Mouse (Mus musculus): Measurements from ENCODE around the gene Tarsl2.

Gene Tarsl2

GRCm38 (mm10) chr7:65650662-65651061, 6.0 kb downstream of the Tarsl2 start:
- DNase-seq (ENCODE audit: low spot score in 2 of 2): no peak

DNA sequence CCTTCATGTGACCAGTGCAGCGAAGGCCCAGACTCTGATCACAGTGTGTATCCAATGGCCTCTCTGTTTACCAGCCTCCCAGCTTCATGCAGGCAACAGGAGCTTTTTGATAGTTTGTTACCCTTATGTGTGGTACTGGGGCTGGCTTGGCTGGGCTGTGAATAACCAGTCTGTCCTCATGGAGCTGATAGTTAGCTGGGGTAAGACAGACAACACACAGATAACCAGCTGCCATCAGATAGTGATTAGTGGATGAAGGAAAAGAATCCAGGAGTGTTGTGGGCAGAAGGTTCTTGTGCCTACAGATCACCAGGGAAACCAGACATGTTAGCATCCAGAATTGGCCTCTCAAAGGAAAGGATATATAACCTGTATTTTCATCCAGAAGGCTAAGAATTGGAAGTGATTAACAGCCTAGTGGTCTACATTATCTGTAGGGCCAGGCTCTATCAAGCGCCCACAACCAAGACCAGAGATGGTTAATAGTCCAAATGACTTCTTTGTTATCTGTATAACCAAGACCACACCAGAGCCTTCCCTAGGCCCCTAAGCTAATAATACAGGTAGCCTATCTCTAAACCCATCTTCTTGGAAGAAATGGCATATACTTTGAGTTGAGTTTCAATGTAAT, 12.9 kb downstream of the Tarsl2 start:
- no peak for DNase-seq (ENCODE audit: low spot score in 2 of 2)

GRCm38 (mm10) chr7:65663225-65663790, 18.6 kb downstream of the Tarsl2 start:
- no peak for DNase-seq (ENCODE audit: low spot score in 2 of 2)

GRCm38 (mm10) chr7:65663886-65664285, 19.2 kb downstream of the Tarsl2 start:
- no peak for DNase-seq (ENCODE audit: low spot score in 2 of 2)

- DNase-seq (ENCODE audit: low spot score in 2 of 2): no peak
Observed at GRCm38 (mm10) chr7:65667491-65667890, 22.8 kb downstream of the Tarsl2 start.

- DNase-seq (ENCODE audit: low spot score in 2 of 2): no peak
Observed at GRCm38 (mm10) chr7:65678050-65678449, 33.4 kb downstream of the Tarsl2 start.

DNA sequence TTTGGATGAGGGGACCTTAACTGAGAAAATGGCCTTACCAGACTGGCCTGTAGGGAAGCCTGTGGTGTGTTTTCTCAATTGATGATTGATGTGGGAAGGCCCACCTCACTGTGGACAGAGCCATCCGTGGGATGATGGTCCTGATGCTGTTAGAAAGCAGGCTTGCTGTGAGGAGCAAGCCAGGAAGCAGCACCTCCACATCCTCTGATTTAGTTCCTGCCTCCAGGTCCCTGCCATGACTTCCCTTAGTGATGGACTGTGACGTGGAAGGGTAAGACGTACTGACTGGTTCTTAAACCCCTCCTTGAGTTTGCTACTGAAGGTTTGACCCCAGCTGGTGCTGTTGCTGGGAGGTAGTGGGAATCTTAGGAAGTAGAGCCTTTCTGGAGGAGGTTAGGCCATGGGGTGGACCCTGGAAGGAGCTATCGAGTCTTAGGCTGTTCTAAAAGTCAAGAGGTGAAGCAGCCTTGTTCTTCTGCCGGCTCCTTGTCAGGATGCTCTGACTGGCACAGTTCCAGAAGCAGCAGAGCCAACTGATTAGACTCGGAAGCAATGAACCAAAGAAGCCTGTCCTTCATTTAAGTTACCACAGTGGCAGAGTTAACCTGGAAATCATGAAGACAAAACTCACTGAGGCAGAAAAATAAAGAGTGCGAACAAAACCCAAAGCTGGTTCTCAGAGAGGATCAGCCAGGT, 34.4 kb downstream of the Tarsl2 start:
- DNase-seq (ENCODE audit: low spot score in 2 of 2): no peak

DNA sequence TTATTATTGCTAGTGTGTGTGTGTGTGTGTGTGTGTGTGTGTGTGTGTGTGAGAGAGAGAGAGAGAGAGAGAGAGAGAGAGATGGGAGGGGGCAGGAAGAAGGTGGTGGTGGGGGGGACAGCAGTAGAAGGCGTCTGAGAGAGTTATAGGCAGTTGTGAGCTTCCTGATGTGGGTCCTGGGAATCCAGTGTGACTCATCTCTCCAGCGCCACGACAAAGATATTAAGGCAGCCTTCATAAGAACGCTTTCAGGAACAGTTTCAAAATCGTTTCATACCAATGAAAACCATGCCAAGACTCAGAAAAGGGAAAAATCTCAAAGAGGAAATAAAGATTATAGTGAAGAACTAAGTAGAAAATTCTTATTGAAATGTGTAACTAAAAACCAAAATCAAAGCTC, 36.5 kb downstream of the Tarsl2 start:
- DNase-seq (ENCODE audit: low spot score in 2 of 2): no peak

- no peak for DNase-seq (ENCODE audit: low spot score in 2 of 2)
Observed at GRCm38 (mm10) chr7:65684256-65684835, 39.6 kb downstream of the Tarsl2 start.

DNA sequence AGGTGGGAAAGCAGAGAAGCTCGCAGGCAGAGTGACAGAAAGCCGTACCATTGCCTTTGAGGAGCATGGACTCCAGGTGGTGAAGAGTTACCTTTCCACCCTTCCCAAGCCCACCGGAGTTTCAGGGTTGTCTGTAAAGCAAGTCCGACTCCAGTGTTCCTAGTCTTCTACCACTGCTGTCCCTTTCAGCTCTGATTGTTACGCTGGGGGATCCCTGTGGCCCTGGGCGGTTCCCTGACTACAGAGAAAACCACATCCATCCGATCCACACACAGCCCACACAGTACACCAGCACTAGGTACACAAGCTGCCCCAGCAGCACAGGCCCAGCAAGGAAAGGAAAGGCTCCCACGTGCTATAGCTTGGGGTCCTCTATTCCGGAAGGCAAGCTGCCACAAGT, 42.0 kb downstream of the Tarsl2 start:
- DNase-seq (ENCODE audit: low spot score in 2 of 2): no peak

DNA sequence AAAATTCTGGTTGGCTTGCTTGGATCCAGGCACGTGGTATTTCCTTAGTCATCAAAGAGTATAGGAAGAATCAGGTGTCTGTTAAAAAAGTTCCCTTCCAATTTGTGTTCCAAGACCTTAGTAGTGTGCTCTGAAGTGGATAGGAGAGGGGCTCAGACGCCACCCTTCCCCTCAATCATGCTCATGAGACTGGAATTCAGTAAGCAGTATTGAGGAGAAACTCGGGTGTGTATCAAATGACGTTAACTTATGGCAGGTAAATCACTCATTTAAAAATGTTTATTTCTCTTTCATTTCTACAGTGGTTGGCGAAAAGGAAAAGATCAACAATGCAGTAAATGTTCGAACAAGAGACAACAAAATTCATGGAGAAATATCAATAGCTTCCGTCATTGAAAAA, 46.2 kb downstream of the Tarsl2 start, which contains the start of gene Tm2d3:
Tm2d3 (plus strand) TSS at position 301 of the 400 bp plus-strand sequence.
- no peak for DNase-seq (ENCODE audit: low spot score in 2 of 2)

DNA sequence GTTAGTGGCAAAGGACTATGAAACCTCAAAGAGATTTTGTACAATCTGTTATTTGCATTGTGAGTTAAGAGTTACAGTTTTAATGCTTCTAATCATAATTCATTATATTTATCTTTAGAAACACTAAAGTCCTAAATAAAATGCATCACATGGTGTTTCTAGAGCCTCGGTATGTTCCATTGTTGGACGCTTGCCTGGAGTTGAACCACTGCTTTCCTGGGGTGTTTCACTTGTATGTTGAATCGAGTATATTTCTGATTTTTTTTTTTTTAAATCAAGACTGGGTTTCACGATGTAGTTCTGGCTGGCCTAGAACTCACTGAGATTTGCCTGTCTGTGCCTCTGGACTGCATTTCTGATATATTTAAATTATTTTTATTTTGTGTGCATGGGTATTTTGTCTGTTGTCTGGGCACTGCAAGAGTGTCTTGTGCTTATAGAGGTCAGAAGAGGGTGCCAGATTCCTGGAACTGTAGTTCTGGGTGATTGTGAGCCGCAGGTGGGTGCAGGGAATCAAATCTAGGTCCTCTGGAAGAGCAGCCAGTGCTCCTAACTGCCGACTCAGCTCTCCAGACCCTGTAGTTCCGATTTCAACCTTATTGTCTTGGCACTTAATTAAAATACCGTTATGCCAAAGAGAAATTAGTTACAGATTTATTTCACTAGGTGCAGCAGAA, 47.4 kb downstream of the Tarsl2 start:
- no peak for DNase-seq (ENCODE audit: low spot score in 2 of 2)

DNA sequence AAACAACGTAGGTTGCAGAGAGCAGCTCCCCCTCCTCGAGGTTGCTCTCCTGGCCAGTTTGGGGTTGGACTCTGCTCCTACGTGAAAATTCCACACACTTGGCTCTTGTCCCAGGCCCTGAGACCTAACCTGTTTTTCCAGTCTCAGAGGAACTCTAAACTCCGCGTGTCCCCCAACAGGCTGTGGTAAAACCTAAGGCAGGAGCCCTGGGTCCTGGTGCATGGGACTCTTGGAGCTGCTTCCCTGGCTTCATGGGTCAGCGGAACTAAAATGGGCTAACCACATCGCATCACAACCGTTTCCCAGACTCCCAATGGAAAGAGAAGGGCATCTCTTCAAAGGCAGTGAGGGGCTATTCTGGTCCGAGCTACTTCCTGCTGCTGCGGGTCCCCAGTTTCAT, 48.2 kb downstream of the Tarsl2 start:
- DNase-seq (ENCODE audit: low spot score in 2 of 2): peak; percentile 66

DNA sequence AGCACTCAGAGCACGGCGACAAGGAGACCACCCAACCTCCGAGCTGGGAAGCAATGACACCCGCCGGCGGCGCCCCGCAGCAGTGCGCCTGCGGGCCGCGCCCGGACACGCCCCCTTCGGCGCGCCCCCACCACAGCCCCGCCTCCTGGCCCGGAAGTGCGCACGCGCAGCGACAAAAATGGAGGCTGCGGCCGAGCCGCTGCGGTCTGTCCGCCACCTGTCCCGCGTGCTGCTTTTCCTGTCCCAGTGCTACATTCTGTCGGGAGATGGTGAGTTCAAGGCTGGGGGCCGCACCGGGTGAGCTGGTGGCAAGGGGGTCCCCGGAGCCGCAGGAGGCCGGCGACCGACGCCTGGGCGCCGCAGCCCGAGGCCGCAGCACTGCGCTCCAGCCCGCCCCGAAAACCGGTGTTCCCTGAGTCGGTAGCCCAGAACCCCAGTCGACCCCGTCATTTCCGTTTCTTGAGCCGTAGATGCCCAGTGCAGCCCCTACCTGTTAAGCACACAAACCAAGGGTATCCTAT, 48.7 kb downstream of the Tarsl2 start:
- peak; percentile 86 for DNase-seq (ENCODE audit: low spot score in 2 of 2)

DNA sequence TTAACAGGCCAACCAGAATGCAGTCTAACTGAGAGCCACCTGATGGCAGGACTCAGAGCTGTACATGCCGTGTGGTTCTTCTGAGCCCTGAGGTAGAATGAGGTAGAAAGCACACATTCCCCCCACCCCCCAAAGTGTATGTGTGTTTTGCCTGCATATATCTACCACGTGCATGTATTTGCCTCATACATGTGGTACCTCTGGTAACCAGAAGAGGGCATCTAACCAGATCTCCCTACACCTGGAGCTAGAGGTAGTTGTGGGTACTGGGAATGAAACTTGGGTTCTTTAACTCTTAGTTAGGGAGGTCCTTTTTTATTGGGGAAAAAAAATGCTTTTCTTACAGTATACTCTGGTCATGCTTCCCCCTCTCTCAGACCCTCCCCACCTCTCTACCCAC, 51.8 kb downstream of the Tarsl2 start:
- no peak for DNase-seq (ENCODE audit: low spot score in 2 of 2)

DNA sequence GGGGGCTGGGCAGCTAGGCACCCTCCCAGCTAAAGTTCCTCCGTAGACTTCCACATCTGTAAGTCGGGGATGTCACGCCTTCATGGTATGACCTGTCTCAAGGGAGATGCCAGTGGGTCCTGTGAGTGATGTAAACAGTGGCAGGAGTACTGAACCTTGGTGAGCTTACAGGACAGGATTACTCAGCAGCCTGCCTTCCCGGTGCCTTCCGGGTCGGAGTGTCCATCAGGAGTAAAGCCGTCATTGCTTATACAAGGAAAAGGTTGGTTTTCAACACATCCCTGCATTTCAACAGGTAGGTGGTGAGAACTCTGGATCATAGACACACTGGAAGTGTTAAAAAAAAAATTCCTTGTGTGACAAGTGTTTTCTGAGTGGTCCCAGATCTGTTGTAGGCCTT, 57.4 kb downstream of the Tarsl2 start:
- no peak for DNase-seq (ENCODE audit: low spot score in 2 of 2)

- DNase-seq (ENCODE audit: low spot score in 2 of 2): peak; percentile 67 to 76
Observed at GRCm38 (mm10) chr7:65704818-65705242, 60.1 kb downstream of the Tarsl2 start.

DNA sequence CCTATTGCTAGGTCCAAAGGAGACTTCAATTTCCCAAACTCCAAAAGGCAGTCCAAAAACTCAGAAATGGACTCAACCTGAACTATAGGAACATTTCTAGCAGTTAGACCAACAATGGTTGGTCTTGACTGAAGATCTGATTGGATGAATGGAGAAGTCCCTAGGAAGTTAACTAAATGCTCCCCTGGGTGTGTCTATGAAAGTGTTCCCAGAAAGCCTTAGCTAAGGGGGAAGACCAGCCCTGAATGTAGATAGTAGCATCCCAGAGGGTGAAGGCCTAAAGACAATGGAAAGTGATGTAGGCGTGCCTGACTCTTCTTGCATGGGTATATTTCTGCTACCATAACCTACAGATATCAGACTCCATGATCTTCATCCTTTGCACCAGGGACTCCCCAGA, 63.8 kb downstream of the Tarsl2 start:
- DNase-seq (ENCODE audit: low spot score in 2 of 2): no peak

- no peak for DNase-seq (ENCODE audit: low spot score in 2 of 2)
Observed at GRCm38 (mm10) chr7:65710301-65710700, 65.6 kb downstream of the Tarsl2 start.

- no peak for DNase-seq (ENCODE audit: low spot score in 2 of 2)
Observed at GRCm38 (mm10) chr7:65713782-65714181, 69.1 kb downstream of the Tarsl2 start.

- DNase-seq (ENCODE audit: low spot score in 2 of 2): no peak
Observed at GRCm38 (mm10) chr7:65714304-65714703, 69.6 kb downstream of the Tarsl2 start.

- DNase-seq (ENCODE audit: low spot score in 2 of 2): no peak
Observed at GRCm38 (mm10) chr7:65734024-65734423, 89.3 kb downstream of the Tarsl2 start.
